Mouse (Mus musculus) kidney, adult 2 months (tissue): ENCODE measurements at regions not wholly inside any gene's neighbourhood (a gene's known extent, or its start where the extent isn't known, plus 50 kb on each side); places are given as distances from the start of the nearest gene placed in this dataset.

Experiments
- DNase-seq: peaks from one replicate; pipeline ENCODE4 v3.0.0; 2021
- H3K27ac ChIP-seq: fragments of 200-500 bp; 2 replicates; pipeline ENCODE4 v1.5.1; 2012; ENCODE audit warnings: low read depth, low read length, control low read depth, inconsistent platforms; ENCODE audit not compliant: insufficient read depth
- H3K27me3 ChIP-seq: fragments of 200-500 bp; replicated peaks from 2 replicates; pipeline ENCODE4 v1.6.1; 2012; ENCODE audit warnings: mild to moderate bottlenecking, moderate library complexity, low read length, inconsistent platforms; ENCODE audit not compliant: control insufficient read depth, insufficient read depth
- H3K36me3 ChIP-seq: fragments of 200-500 bp; 2 replicates; pipeline ENCODE4 v1.6.1; 2012; ENCODE audit warnings: mild to moderate bottlenecking, moderate library complexity, low read length, inconsistent platforms; ENCODE audit not compliant: control insufficient read depth, insufficient read depth
- H3K4me1 ChIP-seq: fragments of 200-500 bp; 2 replicates; pipeline ENCODE4 v1.6.1; 2011; ENCODE audit warnings: low read length; ENCODE audit not compliant: control insufficient read depth, insufficient read depth
- H3K4me3 ChIP-seq: fragments of 200-500 bp; 2 replicates; pipeline ENCODE4 v1.5.1; 2011; ENCODE audit warnings: mild to moderate bottlenecking, low read depth, low read length, control low read depth; ENCODE audit not compliant: insufficient read depth
- CTCF ChIP-seq: fragments of 200-500 bp; conservative IDR thresholded peaks from 2 replicates; pipeline ENCODE4 v1.5.1; 2011; ENCODE audit warnings: low read depth, mild to moderate bottlenecking, control low read depth, low read length, moderate library complexity, mixed read lengths; ENCODE audit not compliant: insufficient read depth, insufficient read length
- POLR2A ChIP-seq: fragments of 200-500 bp; IDR thresholded peaks from one replicate; pipeline ENCODE4 v1.6.1; 2011; ENCODE audit warnings: low read depth, low read length, control low read depth
- WGBS: fragments of 180-500 bp; shearing (Covaris S2); methylation state at CpG from one replicate; pipeline ENCODE4 v1.1.7; 2018; 5-methylcytosine and 5-hydroxymethylcytosine counted together

- no peaks in the 10 kb centered on the region for H3K36me3 ChIP-seq
- WGBS: 30% methylated on average over 4 of the region's 4 CpGs
- no peaks in the 10 kb centered on the region for H3K27me3 ChIP-seq
- no peaks in the 10 kb centered on the region for H3K4me1 ChIP-seq
- TF ChIP-seq CTCF: peak; percentile 86
- no peak for TF ChIP-seq POLR2A
- H3K4me3 ChIP-seq: no peak overlapping the region
- peak; percentile 77 for DNase-seq
- H3K27ac ChIP-seq: no peak overlapping the region
These were observed 312.4 kb upstream of the Clint1 start for GRCm38 (mm10) chr11:45539459-45539858.

GRCm38 (mm10) chr11:45544531-45544930 is 307.3 kb upstream of the Clint1 start:
- Histone ChIP-seq H3K36me3 (no peaks in the 10 kb centered on the region), H3K4me3 (no peak overlapping the region), H3K4me1 (no peaks in the 10 kb centered on the region), H3K27me3 (no peaks in the 10 kb centered on the region), H3K27ac (no peak overlapping the region)
- WGBS: 94% methylated on average over 3 of the region's 3 CpGs
- no peak for DNase-seq
- no peak for TF ChIP-seq POLR2A
- TF ChIP-seq CTCF: no peak

DNA sequence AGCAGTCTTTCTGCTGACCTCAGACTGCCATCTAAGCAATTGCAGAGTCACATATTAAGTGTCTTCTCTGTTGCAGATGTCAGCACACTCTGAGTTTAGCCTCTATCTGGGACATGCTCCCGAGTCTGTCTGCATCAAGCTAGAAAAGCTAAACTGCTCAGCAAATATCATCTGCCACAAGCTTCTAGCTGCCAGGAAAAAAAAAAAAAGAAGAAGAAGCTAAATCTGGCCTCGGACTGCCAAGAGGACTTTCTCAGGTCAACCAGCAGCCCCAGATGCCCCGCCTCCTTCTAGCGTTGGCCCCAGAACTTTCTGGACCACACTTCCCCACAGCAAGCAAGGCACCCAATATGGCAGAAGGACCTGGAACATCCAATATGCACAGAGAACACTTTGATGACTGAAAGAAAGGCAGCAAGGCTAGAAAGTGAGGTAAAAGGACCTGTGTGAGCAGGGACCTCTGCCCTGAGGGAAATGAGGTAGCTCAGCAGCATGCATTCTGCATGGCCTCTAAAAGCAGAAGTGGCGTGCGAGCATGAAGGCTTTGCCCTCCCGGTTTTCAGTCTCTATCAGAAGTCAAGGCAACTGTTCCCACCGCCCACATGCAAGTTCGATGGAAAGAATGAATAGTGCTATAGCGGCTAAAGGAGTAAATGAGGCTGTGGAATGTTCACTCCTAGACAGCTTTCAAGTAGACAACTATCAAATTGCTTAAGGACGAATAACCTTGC is 305.8 kb upstream of the Clint1 start:
- H3K27ac ChIP-seq: no peak overlapping the region
- no peak for DNase-seq
- no peaks in the 10 kb centered on the region for H3K27me3 ChIP-seq
- WGBS: 66% methylated on average over 11 of the region's 11 CpGs
- no peak overlapping the region for H3K4me3 ChIP-seq
- TF ChIP-seq CTCF (no peak), POLR2A (no peak)
- no peaks in the 10 kb centered on the region for H3K36me3 ChIP-seq
- H3K4me1 ChIP-seq: no peaks in the 10 kb centered on the region

DNA sequence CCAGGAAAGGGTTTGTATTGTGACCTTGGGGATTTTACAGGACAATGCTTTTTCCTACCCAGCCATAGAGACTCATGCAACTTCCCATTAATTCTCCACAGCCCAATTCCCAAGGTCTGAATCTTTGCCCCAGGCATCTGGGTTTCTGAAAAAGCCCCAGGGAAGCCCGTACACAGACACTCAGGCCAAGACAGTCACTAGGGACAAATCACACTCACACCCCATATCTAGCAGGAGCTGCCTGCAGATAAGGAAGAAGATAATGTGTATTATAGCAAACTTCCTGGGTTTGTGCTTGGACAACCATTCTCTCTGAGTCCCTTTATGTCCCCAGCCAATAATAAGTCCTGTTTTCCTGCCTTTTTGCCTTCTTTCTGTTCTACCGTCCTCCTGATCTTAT is 305.0 kb upstream of the Clint1 start:
- H3K27me3 ChIP-seq: no peaks in the 10 kb centered on the region
- TF ChIP-seq POLR2A: no peak
- no peak for TF ChIP-seq CTCF
- no peak overlapping the region for H3K4me3 ChIP-seq
- DNase-seq: no peak
- no peak overlapping the region for H3K27ac ChIP-seq
- 65% methylated on average over 2 of the region's 2 CpGs for WGBS
- no peaks in the 10 kb centered on the region for H3K4me1 ChIP-seq
- H3K36me3 ChIP-seq: no peaks in the 10 kb centered on the region

- H3K27me3 ChIP-seq: no peaks in the 10 kb centered on the region
- H3K4me3 ChIP-seq: no peak overlapping the region
- 26% methylated on average over 7 of the region's 7 CpGs for WGBS
- no peak for DNase-seq
- no peaks in the 10 kb centered on the region for H3K36me3 ChIP-seq
- TF ChIP-seq POLR2A: no peak
- TF ChIP-seq CTCF: no peak
- H3K4me1 ChIP-seq: no peaks in the 10 kb centered on the region
- H3K27ac ChIP-seq: no peak overlapping the region
These were observed 301.5 kb upstream of the Clint1 start for GRCm38 (mm10) chr11:45550376-45550775.

DNA sequence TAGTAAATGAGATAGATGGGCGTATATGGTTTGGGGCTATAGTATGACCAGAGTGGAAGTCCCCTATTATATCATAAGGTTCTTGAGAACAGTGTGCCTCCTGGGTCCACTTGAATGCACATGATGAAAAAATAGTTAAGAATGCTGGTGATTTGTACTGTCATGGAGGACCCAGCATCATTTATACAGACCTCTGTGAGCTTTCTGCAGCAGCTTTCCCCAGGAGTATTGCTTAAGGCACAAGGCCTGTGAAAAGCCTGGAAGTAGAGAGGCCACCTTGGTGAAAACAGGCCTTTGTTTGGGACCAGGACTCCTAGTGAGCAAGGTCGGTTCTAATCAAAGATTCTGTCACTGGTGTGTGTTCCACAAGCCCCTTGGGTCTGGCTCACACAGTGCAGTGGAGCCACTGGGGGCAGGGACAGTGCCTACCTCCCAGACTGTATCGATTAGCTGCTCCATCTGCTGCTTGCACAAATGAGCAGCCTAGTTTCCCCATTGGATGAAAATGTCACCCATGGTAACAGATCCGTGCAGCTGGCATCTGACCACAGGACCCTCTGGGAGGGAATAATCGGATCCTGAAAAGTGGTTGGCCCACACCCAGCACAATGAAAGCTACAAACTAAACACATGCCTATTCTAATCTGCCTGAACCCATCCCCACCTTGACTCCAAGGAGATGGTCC is 274.2 kb upstream of the Clint1 start:
- H3K27ac ChIP-seq: no peak overlapping the region
- no peaks in the 10 kb centered on the region for H3K4me1 ChIP-seq
- 60% methylated on average over 5 of the region's 5 CpGs for WGBS
- TF ChIP-seq POLR2A (no peak), CTCF (no peak)
- H3K27me3 ChIP-seq: no peaks in the 10 kb centered on the region
- H3K4me3 ChIP-seq: no peak overlapping the region
- DNase-seq: no peak
- no peaks in the 10 kb centered on the region for H3K36me3 ChIP-seq

DNA sequence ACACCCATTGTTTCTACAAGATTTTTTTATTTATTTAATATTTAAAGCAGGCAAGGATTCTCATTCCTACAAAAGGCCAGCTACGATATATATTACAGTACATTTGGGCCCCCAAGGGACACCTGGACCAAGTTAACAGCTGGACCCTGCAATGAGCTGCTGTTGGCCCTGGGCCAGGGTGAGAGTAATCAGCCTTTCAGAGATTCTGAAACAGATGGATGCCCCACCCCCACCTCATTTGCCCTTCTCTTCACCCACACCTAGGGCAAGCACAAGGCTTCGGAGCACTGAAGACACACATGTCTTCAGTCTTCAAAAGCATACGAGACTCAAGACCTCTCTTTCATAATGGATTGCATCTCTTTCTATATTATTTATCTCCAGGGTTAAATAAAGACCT is 259.5 kb upstream of the Clint1 start:
- TF ChIP-seq POLR2A (no peak), CTCF (no peak)
- no peak for DNase-seq

More for the DNA sequence above, 259.5 kb upstream of the Clint1 start:
- Histone ChIP-seq H3K27me3 (no peaks in the 10 kb centered on the region), H3K36me3 (no peaks in the 10 kb centered on the region), H3K27ac (no peak overlapping the region), H3K4me3 (no peak overlapping the region), H3K4me1 (no peaks in the 10 kb centered on the region)
- 86% methylated on average over 3 of the region's 3 CpGs for WGBS
